Mouse (Mus musculus) hindbrain, postnatal 0 days (tissue): ENCODE results near the gene BC024978. TPM values are rescaled to one million over a fixed set of nuclear protein-coding genes. Genes with fewer than 3 reads are reported as not detected.

ENCODE experiments used
- ATAC-seq: fragments of 200-750 bp; cut with Nextera tagmentation; 2 replicates; pipeline ENCODE4 v1.8.0; 2017; ENCODE audit warnings: mild to moderate bottlenecking, moderate TSS enrichment, moderate library complexity
- DNase-seq: peaks from one replicate; pipeline ENCODE4 v3.0.0-alpha.2; 2015; ENCODE audit warnings: low spot score
- H3K27ac ChIP-seq: fragments of 300-500 bp; sonication (generic); 2 replicates; pipeline ENCODE4 v1.5.1; 2014; ENCODE audit warnings: mild to moderate bottlenecking
- H3K27me3 ChIP-seq: fragments of 300-500 bp; sonication (generic); 2 replicates; pipeline ENCODE4 v1.6.1; 2014; ENCODE audit warnings: low read length, mixed read lengths; ENCODE audit not compliant: insufficient read depth
- H3K36me3 ChIP-seq: fragments of 300-500 bp; sonication (generic); 2 replicates; pipeline ENCODE4 v1.6.1; 2014; ENCODE audit warnings: low read length, mixed read lengths; ENCODE audit not compliant: insufficient read depth
- H3K4me1 ChIP-seq: fragments of 300-500 bp; sonication (generic); 2 replicates; pipeline ENCODE4 v1.6.1; 2014; ENCODE audit warnings: antibody characterized with exemption, low read length, mixed read lengths; ENCODE audit not compliant: insufficient read depth
- H3K4me2 ChIP-seq: fragments of 300-500 bp; sonication (generic); 2 replicates; pipeline ENCODE4 v1.6.1; 2014; ENCODE audit warnings: low read depth, mild to moderate bottlenecking, low read length, moderate library complexity, mixed read lengths
- H3K4me3 ChIP-seq: fragments of 300-500 bp; sonication (generic); 2 replicates; pipeline ENCODE4 v1.5.1; 2014; ENCODE audit warnings: low read length
- H3K9ac ChIP-seq: fragments of 300-500 bp; sonication (generic); replicated peaks from 2 replicates; pipeline ENCODE4 v1.6.1; 2014; ENCODE audit warnings: mild to moderate bottlenecking, low read length, moderate library complexity, mixed read lengths
- H3K9me3 ChIP-seq: fragments of 300-500 bp; sonication (generic); 2 replicates; pipeline ENCODE4 v1.6.1; 2016; ENCODE audit warnings: low read length, mixed read lengths
- CTCF ChIP-seq: IDR thresholded peaks from 2 replicates; pipeline ENCODE4 v1.5.1; 2016; ENCODE audit warnings: antibody characterized with exemption, control low read depth, low read depth
- WGBS: fragments of 180-500 bp; shearing (Covaris S2); extraction: QIAGEN DNeasy Blood & Tissue Kit; methylation state at CpG from one replicate; pipeline ENCODE4 v1.1.7; 2014; 5-methylcytosine and 5-hydroxymethylcytosine counted together
- polyA plus RNA-seq: library from polyadenylated mRNA; unstranded; fragments of >200 nt; fragmentation: Nextera tagmentation; extraction: Ambion mirVana; gene quantifications from 2 replicates; pipeline ENCODE4 v1.2.1, GENCODE M21; 2015
- total RNA-seq: library from RNA; depleted of rRNA; stranded (reverse); fragments of >200 nt; gene quantifications from 2 replicates; pipeline ENCODE4 v1.2.3, GENCODE M21; 2014

BC024978 gene
- total and polyA plus RNA-seq, 2 experiments from 2014 or later, result 2.1 to 5.5 TPM

DNA sequence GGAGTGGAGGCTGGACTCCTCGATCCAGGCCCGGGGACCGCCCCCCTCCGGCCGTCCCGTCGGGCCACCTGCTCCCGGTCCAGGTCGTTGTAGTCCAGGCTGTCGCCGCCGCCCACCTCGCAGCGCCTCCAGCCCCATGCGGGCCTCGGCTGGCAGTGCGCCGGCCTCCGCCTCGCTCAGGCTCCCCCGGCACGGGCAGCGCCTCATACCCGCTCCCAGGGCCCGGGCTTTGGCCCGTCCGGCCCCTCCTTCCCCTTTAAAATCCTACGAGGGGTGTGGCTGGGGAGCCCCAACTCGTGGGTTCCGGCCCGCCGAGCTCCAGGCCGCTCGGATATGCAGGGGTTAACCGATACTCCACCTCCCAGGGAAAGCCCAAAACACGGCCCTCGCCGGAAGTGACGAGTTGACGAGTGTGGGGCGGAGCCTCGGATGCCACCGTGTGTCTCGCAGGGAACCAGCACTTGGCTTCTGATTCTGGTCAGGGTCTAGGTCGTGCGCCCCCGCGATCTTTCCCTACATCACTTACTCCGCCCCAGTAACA lies 32.8 kb downstream of the BC024978 start, which contains the start of gene Itpkc:
Itpkc (minus strand) TSS at position 381 of the 541 bp plus-strand sequence.
- Histone ChIP-seq H3K9me3 (no peaks in the 10 kb centered on the region), H3K9ac (peak within 1 kb of the TSS; percentile 89), H3K36me3 (no peaks in the 10 kb centered on the region), H3K4me1 (peaks cover 36% of the 10 kb centered on the region), H3K27ac (peak within 1 kb of the TSS; percentile 88), H3K27me3 (no peaks in the 10 kb centered on the region), H3K4me2 (peak within 1 kb of the TSS; percentile 78), H3K4me3 (peak within 1 kb of the TSS; percentile 92)
- under 1% methylated on average over 47 of the region's 49 CpGs for WGBS
- TF ChIP-seq CTCF, result 0 out of 2 replicates have a peak, but pooled peaks have one; percentile 39
- peak; percentile 97 for DNase-seq
- ATAC-seq, result peak; percentile 86

DNA sequence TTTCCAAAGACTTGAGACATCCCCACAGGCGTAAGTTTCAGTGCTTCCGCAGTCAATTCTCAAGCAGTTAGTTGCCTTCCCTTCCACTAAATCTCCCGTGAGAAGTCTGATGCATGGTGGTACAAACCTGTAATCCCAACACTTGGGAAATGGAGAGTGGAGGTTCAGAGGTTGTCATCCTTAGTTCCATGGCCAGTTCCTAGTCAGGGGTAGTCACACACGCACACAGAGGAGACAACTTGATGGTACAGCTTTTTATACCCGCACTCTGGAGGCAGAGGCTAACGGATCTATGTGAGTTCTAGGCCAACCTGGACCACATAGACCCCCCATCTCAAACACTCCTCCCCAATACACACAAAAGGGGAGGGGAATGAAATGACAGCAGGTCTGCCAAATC lies 33.3 kb downstream of the BC024978 start:
- H3K4me1 ChIP-seq, result peaks cover 38% of the 10 kb centered on the region
- H3K36me3 ChIP-seq, result no peaks in the 10 kb centered on the region
- H3K4me2 ChIP-seq, result peak overlapping the region; percentile 78
- ATAC-seq (0 out of 2 replicates have a peak, but pooled peaks have one; percentile 0), DNase-seq (no peak)
- peak overlapping the region; percentile 92 for H3K4me3 ChIP-seq
- peak overlapping the region; percentile 88 for H3K27ac ChIP-seq
- peak overlapping the region; percentile 89 for H3K9ac ChIP-seq
- no peaks in the 10 kb centered on the region for H3K27me3 ChIP-seq
- no peak for TF ChIP-seq CTCF
- 16% methylated on average over 6 of the region's 6 CpGs for WGBS
- H3K9me3 ChIP-seq, result no peaks in the 10 kb centered on the region

DNA sequence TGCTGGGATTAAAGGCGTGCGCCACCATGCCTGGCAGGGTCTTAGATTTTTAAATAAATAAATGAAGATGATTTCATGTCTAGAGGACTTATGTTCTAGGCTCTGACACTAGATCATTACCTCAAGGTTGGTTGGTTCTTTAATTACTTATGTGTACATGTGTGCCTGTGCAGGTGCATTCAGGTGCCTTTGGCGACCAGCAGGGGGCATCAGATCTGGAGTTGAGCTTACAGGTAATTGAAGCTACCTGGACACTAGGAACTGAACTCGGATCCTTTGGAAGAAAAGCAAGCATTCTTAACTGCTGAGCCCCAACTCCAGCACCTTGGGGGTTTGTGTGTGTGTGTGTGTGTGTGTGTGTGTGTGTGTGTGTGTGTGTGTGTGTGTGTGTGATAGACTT lies 35.2 kb downstream of the BC024978 start:
- peaks cover 19% of the 10 kb centered on the region for H3K4me1 ChIP-seq
- no peaks in the 10 kb centered on the region for H3K36me3 ChIP-seq
- no peak for ATAC-seq
- H3K9me3 ChIP-seq, result no peaks in the 10 kb centered on the region
- no peak overlapping the region for H3K27ac ChIP-seq
- H3K4me2 ChIP-seq, result no peak overlapping the region
- no peak for DNase-seq
- no peaks in the 10 kb centered on the region for H3K27me3 ChIP-seq
- no peak overlapping the region for H3K9ac ChIP-seq
- no peak overlapping the region for H3K4me3 ChIP-seq
- 76% methylated on average over 4 of the region's 4 CpGs for WGBS
- TF ChIP-seq CTCF, result no peak

DNA sequence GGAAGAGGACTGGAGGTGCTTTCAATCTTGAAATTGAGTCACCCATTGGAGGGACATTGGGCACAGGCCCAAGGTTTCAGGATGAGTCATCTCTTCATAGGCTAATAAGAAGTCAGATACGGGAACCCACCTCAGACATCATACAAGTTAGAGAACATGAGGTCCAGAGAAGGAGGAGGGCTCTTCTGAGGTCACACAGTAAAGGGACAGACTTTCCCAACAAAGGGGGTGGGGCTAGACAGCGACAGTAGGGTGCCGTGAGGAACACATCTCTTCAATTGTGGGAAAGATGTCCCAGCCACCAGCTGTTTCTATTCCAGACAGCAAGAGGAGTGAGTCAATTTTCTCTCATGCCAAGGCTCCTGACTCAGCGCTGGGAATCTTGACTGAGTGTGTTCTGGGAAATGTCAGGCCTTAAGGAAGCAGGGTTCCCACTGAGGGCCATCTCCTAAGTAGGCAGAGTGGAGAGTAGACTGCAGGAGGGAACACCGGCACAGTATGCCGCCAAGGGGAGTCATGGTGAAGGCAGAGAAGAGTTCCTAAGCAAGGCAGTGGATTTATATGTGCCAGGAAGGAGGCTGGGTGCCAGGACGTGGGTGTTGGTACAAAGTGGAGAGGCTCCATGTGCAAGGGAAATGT lies 36.2 kb downstream of the BC024978 start:
- H3K4me2 ChIP-seq, result no peak overlapping the region
- no peaks in the 10 kb centered on the region for H3K36me3 ChIP-seq
- DNase-seq (no peak), ATAC-seq (no peak)
- peaks cover 9% of the 10 kb centered on the region for H3K4me1 ChIP-seq
- H3K9me3 ChIP-seq, result no peaks in the 10 kb centered on the region
- WGBS, result 65% methylated on average over 7 of the region's 7 CpGs
- no peak overlapping the region for H3K9ac ChIP-seq
- H3K27me3 ChIP-seq, result no peaks in the 10 kb centered on the region
- no peak for TF ChIP-seq CTCF
- peak overlapping the region; percentile 71; the same call in 1 of the 2 replicates for H3K27ac ChIP-seq
- no peak overlapping the region for H3K4me3 ChIP-seq

DNA sequence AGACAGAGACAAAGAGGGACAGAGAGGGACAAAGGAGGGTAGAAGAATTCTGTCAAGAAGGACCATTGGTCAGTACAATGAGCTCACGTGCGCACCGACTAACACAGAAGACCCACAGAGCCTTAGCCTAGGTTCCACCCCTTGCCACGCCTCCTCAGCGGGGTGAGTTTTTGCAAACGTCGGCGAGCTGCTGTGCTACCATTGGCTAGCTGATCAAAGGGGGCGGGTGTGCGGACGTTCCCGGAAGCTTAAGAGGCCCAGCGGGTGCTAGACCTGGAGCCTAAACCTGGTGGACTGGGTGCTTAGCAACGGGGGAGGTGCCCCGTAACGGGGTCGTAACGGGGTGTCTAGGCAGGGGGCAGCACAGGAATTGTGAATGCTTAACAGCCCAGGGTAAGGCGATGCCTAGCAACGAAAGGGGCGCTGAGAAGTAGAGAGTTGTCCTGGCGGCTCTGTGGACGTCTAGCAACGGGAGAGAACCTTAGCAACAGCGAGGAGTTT lies 37.2 kb downstream of the BC024978 start, which contains the start of gene Coq8b:
Coq8b (plus strand) TSS at position 243 of the 501 bp plus-strand sequence.
- under 1% methylated on average over 25 of the region's 25 CpGs for WGBS
- Histone ChIP-seq H3K27ac (peak within 1 kb of the TSS; percentile 71), H3K4me1 (peaks cover 4% of the 10 kb centered on the region; the same call in 1 of the 2 replicates), H3K9me3 (no peaks in the 10 kb centered on the region), H3K9ac (peak within 1 kb of the TSS; percentile 50), H3K4me3 (peak within 1 kb of the TSS; percentile 53), H3K36me3 (no peaks in the 10 kb centered on the region), H3K27me3 (no peaks in the 10 kb centered on the region), H3K4me2 (peak within 1 kb of the TSS; percentile 80)
- peak; percentile 54 for TF ChIP-seq CTCF
- DNase-seq, result peak; percentile 96
- ATAC-seq, result peak; percentile 93

DNA sequence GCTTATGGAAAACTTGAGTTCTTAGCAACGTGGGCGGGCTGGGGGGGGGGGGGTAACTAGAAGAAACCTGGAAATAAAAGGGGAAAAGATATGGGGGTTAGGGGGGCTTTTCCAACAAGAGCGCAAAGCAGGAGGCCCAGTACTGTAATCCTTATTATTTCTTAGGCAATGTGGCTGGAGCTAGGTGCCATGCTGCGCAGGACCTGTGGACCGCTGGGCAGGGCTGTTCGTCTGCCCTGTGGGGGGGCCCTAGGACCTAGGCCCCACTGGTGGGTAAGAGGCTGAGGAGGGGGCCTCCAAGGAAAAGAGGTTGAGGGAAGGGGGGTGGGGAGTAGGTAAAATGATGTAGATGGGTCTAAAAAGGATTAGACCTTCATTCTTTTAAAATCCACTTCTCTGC lies 37.7 kb downstream of the BC024978 start:
- Histone ChIP-seq H3K27ac (peak overlapping the region; percentile 71), H3K27me3 (no peaks in the 10 kb centered on the region), H3K9me3 (no peaks in the 10 kb centered on the region), H3K4me2 (peak overlapping the region; percentile 80), H3K4me3 (peak overlapping the region; percentile 53), H3K36me3 (no peaks in the 10 kb centered on the region), H3K9ac (peak overlapping the region; percentile 50), H3K4me1 (peaks cover 4% of the 10 kb centered on the region; the same call in 1 of the 2 replicates)
- no peak for DNase-seq
- WGBS, result 3% methylated on average over 6 of the region's 6 CpGs
- TF ChIP-seq CTCF, result no peak
- ATAC-seq, result no peak

DNA sequence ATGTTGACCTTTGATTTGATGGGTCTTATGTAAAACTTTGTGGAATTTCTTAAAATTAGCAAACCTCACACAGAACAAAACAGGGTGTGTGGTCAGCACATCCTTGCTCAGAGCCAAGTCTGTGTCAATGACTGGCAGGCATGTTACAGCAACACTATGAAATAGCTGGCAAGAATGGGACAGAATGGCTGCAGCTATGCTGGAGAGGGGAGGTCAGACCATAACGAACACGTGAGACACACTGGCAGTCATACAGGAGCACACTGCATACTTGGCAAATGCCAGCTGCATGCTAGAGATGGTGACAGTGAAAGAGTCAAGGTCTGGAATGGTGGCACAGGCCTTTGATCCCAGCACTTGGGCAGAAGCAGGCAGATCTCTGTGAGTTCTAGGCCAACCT lies 40.1 kb downstream of the BC024978 start:
- DNase-seq (no peak), ATAC-seq (no peak)
- Histone ChIP-seq H3K27me3 (no peaks in the 10 kb centered on the region), H3K36me3 (peaks cover 11% of the 10 kb centered on the region), H3K9me3 (no peaks in the 10 kb centered on the region), H3K9ac (no peak overlapping the region), H3K4me2 (no peak overlapping the region), H3K4me1 (peaks cover 4% of the 10 kb centered on the region; the same call in 1 of the 2 replicates), H3K27ac (no peak overlapping the region), H3K4me3 (no peak overlapping the region)
- WGBS, result 71% methylated on average over 2 of the region's 2 CpGs
- TF ChIP-seq CTCF, result no peak
